Mouse (Mus musculus) hindbrain, embryonic 11.5 days (tissue): ENCODE data around the gene Ffar4. TPM values are rescaled to one million over a fixed set of nuclear protein-coding genes. Genes with fewer than 3 reads are reported as not detected.

Experiments used
- ATAC-seq: fragments of 200-750 bp; cut with Nextera tagmentation; 2 replicates; pipeline ENCODE4 v1.8.0; 2017; ENCODE audit warnings: mild to moderate bottlenecking, moderate TSS enrichment, moderate library complexity; ENCODE audit not compliant: low FRiP score
- DNase-seq: peaks from one replicate; pipeline ENCODE4 v3.0.0-alpha.2; 2015; ENCODE audit warnings: low spot score
- H3K27ac ChIP-seq: fragments of 300-500 bp; sonication (generic); 2 replicates; pipeline ENCODE4 v1.5.1; 2014; ENCODE audit warnings: mild to moderate bottlenecking, low read depth, low read length
- H3K27me3 ChIP-seq: fragments of 300-500 bp; sonication (generic); 2 replicates; pipeline ENCODE4 v1.6.1; 2014; ENCODE audit warnings: mild to moderate bottlenecking, low read length, moderate library complexity, mixed read lengths; ENCODE audit not compliant: control insufficient read depth, insufficient read depth
- H3K36me3 ChIP-seq: fragments of 300-500 bp; sonication (generic); 2 replicates; pipeline ENCODE4 v1.6.1; 2014; ENCODE audit warnings: mild to moderate bottlenecking, low read length, moderate library complexity, mixed read lengths; ENCODE audit not compliant: control insufficient read depth, insufficient read depth
- H3K4me1 ChIP-seq: fragments of 300-500 bp; sonication (generic); replicated peaks from 2 replicates; pipeline ENCODE4 v1.6.1; 2014; ENCODE audit warnings: low read length, mixed read lengths; ENCODE audit not compliant: control insufficient read depth, insufficient read depth
- H3K4me2 ChIP-seq: fragments of 300-500 bp; sonication (generic); replicated peaks from 2 replicates; pipeline ENCODE4 v1.6.1; 2014; ENCODE audit warnings: mild to moderate bottlenecking, low read depth, low read length
- H3K4me3 ChIP-seq: fragments of 300-500 bp; sonication (generic); 2 replicates; pipeline ENCODE4 v1.5.1; 2014; ENCODE audit warnings: low read depth, low read length
- H3K9ac ChIP-seq: fragments of 300-500 bp; sonication (generic); 2 replicates; pipeline ENCODE4 v1.6.1; 2014; ENCODE audit warnings: low read depth, low read length
- H3K9me3 ChIP-seq: fragments of 300-500 bp; sonication (generic); 2 replicates; pipeline ENCODE4 v1.6.1; 2016; ENCODE audit warnings: low read length; ENCODE audit not compliant: control insufficient read depth
- WGBS: fragments of 180-500 bp; shearing (Covaris S2); extraction: QIAGEN DNeasy Blood & Tissue Kit; methylation state at CpG from one replicate; pipeline ENCODE4 v1.1.7; 2014; 5-methylcytosine and 5-hydroxymethylcytosine counted together
- polyA plus RNA-seq: library from polyadenylated mRNA; unstranded; fragments of >200 nt; fragmentation: Nextera tagmentation; extraction: Ambion mirVana; gene quantifications from 2 replicates; pipeline ENCODE4 v1.2.1, GENCODE M21; 2014

Gene Ffar4
- polyA plus RNA-seq, 1 experiment from 2014 or later = not detected

GRCm38 (mm10) chr19:38134806-38135205 is 37.9 kb downstream of the Ffar4 start:
- WGBS = 94% methylated on average over 6 of the region's 6 CpGs
- Histone ChIP-seq H3K36me3 (no peaks in the 10 kb centered on the region), H3K4me1 (no peaks in the 10 kb centered on the region), H3K4me3 (no peak overlapping the region), H3K9me3 (no peaks in the 10 kb centered on the region), H3K9ac (no peak overlapping the region), H3K4me2 (no peak overlapping the region), H3K27me3 (no peaks in the 10 kb centered on the region), H3K27ac (no peak overlapping the region)
- no peak for ATAC-seq
- no peak for DNase-seq

DNA sequence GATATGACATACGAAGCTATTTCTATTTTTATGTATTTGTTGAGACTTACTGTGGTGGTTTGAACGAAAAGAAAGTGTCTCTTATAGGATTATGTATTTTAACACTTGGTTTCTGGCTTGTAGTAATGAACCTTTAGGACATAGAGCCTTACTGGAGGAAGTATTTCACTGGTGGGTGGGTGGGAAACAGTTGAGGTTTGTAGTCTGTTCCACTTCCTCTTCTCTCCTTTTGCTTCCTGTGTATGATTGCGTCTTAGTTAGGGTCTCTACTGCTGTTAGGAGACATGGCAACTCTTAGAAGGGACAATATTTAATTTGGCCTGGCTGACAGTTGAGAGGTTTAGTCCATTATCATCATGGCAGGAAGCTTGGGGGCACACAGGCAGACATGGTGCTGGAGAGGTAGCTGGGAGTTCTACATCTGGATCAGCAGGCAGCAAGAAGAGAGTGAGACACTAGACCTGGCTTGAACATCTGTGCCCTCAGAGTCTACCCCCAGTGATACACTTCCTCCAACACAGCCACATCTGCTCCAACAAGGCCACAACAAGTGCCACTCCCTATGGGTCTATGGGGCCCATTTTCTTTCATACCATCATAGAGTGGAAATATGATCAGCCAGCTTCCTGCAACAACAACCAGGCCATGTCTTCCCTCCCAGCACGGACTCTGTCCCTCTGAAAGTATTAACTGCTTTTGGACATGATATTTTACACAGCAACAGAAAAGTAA is 46.8 kb downstream of the Ffar4 start:
- DNase-seq = no peak
- ATAC-seq = no peak
- Histone ChIP-seq H3K9me3 (no peaks in the 10 kb centered on the region), H3K36me3 (no peaks in the 10 kb centered on the region), H3K27me3 (no peaks in the 10 kb centered on the region), H3K4me3 (no peak overlapping the region), H3K27ac (no peak overlapping the region), H3K9ac (no peak overlapping the region), H3K4me2 (no peak overlapping the region), H3K4me1 (no peaks in the 10 kb centered on the region)
- WGBS = 74% methylated on average over 4 of the region's 4 CpGs

DNA sequence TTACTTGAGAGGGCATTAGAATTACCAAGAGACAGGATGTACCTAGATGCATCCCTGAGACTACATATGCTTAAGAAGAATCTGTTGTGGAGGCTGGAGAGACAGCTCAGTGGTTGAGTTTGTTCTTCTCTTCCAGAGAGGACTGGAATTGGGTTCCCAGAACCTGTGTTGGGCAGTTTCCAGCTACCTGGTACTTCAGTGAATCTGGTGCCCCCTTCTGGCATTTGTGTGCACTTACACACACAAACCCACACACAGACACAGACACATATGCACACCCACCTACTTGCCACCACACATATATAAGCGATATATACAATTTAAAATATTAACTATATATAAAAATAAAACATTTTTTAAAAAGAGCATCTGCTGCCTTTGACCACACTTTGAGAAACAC is 59.4 kb downstream of the Ffar4 start:
- Histone ChIP-seq H3K27me3 (no peaks in the 10 kb centered on the region), H3K36me3 (no peaks in the 10 kb centered on the region), H3K27ac (no peak overlapping the region), H3K9ac (no peak overlapping the region), H3K9me3 (no peaks in the 10 kb centered on the region), H3K4me1 (no peaks in the 10 kb centered on the region), H3K4me2 (no peak overlapping the region), H3K4me3 (no peak overlapping the region)
- no peak for ATAC-seq
- DNase-seq = no peak
- WGBS = 87% methylated on average over 1 of the region's 1 CpGs

GRCm38 (mm10) chr19:38161648-38162354 is 64.9 kb downstream of the Ffar4 start:
- 92% methylated on average over 21 of the region's 21 CpGs for WGBS
- H3K9ac ChIP-seq = no peak overlapping the region
- no peaks in the 10 kb centered on the region for H3K4me1 ChIP-seq
- H3K4me2 ChIP-seq = no peak overlapping the region
- no peak overlapping the region for H3K4me3 ChIP-seq
- H3K27me3 ChIP-seq = no peaks in the 10 kb centered on the region
- no peaks in the 10 kb centered on the region for H3K9me3 ChIP-seq
- no peak for DNase-seq
- ATAC-seq = no peak
- no peaks in the 10 kb centered on the region for H3K36me3 ChIP-seq
- H3K27ac ChIP-seq = no peak overlapping the region

Other genes starting within 250 kb of the Ffar4 start
- gene Myof, start 53.5 kb upstream of the Ffar4 start, polyA plus RNA-seq = 3.4 and 5.3 TPM in 2 replicates
- 44.1 and 46.9 TPM in 2 replicates for gene Cep55, start 42.1 kb upstream of the Ffar4 start, polyA plus RNA-seq
- 1.1 and 2.0 TPM in 2 replicates for gene Rbp4, start 28.2 kb downstream of the Ffar4 start, polyA plus RNA-seq
- gene Pde6c, start 35.7 kb downstream of the Ffar4 start, polyA plus RNA-seq = 0.24 TPM in 1 of 2 replicates, not detected in the other
- 47.2 and 54.0 TPM in 2 replicates for gene Fra10ac1, start 127.1 kb downstream of the Ffar4 start, polyA plus RNA-seq
- gene Lgi1, start 167.5 kb downstream of the Ffar4 start, polyA plus RNA-seq = 2.1 TPM in 2 replicates